Mouse (Mus musculus): ENCODE data around the gene Fam168b. TPM values are rescaled to one million over a fixed set of nuclear protein-coding genes. Genes with fewer than 3 reads are reported as not detected.

The Fam168b gene
- 349 and 383 TPM in 2 replicates for polyA plus RNA-seq (2012)

DNA sequence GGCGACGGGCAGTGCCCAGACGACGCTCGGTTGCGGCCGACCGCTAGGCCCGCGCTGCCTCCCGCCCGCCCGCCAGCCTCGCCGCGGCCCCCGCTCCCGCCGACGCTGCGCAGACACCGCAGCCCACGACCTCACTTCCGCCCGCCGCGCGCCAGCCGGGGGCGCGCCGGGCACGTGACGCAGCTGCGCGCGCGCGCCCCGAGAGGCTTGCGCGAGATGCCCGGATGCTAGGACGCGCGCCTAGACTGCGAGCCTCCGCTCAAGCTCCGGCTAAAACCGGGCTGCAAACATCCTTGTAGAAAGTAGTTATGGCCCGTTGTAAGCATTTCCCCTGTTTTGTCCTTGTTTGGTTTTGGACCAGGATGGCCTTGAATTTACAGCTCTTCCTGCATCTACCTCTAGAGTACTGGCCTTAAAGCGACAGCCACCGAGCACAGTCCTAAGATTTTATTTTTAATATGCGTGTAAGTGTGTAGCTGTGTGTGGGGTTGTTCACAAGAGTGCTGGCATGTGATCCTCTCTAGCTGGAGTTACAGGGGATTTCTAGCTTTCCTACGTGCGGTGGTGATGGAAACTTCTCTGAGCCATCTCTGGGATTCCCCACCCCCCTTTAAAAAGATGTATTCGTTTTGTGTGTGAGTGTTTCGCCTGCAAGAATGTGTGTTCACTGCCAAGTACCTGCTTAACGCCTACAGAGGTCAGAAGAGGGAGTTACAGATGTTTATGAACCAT is at the start of gene Fam168b:
Fam168b (minus strand) TSS at position 179 of the 732 bp plus-strand sequence.
- no peak for TF ChIP-seq GATA1 (IDR thresholded peaks at IDR 0.05; ENCODE audit: low read length)

DNA sequence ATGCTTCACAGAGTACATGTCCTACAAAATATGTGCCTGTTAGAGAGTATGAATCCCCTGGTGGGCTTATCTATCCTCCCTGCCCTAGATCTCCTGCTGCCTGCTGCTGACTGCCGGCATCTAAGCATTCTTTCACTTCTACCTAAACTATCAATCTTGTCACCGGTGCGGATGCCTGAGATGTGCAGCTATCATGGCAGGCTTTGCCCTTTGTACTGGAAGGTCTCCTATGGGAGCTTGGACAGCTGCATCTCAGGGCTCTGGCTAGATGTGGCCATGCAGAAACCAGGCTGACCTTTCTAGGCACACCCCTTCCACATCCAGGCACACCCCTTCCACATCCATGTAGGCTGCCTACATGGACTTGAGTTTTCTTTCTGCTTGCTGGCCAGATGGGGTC is 49.6 kb upstream of the Fam168b start:
- TF ChIP-seq GATA1 (IDR thresholded peaks at IDR 0.05; ENCODE audit: low read length): no peak

DNA sequence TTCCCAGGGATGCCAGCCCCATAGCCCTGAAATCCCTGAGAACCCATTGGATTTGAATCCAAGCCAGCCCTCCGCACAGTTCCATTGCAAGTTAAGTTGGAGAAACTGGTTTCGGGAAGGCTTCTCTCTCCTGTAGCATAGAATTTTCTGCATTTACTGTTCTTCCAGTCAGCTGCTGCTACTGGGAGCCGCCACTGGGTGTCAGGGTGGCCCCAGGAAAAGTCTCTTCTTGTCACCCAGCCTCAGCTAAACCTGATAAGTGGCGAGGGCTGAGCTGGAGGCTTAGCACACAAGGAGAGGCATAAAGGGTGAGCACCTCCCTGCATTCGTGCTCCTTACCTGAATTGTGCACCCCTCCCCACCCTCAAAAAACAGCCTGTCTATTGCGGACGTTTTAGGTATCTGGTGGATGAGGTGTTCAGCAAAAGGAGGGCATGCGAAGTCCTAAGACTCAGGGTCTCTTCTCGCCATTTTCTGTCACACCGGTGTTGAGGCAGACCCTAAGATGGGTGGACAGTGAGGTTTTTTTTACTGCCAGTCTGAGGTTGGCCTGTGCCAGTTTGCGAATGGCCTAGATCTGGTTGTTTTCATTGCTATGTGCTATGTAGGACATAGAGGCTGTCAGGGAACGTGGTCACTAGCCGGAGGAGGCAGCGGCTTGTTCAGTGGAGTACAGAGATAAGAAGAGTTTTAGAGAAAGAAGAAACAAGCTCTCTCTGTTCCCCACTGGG is 48.9 kb upstream of the Fam168b start:
- TF ChIP-seq GATA1 (IDR thresholded peaks at IDR 0.05; ENCODE audit: low read length): no peak

DNA sequence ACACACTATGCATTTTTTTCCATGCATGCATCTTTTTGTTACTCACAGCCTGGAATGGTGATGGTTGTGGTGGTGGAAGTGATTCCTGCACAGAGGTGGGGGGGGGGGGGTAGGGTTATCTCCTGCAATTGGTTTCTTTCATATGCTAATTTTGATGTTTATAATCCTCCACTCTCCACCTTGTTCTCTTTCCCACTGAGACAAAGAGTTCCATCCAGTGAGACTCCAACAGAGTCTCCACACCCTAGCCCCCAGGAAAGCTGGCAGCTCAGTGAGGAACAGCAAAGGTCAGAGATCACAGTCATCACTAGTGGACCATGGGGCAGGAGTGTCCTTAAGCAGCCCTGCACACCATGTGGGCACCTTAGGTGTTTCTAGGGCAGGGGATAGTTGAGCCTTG is 40.9 kb upstream of the Fam168b start:
- TF ChIP-seq GATA1 (IDR thresholded peaks at IDR 0.05; ENCODE audit: low read length): no peak

DNA sequence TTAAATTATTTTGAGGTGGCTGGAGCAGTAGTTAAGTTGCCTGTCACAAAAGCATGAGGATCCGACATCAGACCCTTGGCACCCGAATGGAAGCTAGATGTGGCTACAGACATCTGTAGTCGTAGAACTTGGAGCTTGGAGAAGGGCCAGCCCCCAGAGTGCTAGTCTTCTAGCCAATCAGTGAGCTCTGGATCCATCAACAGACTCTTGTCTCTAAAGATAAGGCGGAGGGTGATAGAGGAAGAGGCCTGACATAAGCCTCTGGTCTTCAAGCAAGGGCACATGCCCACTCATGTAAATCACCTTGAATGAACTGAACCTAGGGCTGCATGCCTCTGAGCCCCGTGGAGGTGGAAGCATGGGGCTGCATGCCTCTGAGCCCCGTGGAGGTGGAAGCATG is 36.7 kb upstream of the Fam168b start:
- no peak for TF ChIP-seq GATA1 (IDR thresholded peaks at IDR 0.05; ENCODE audit: low read length)

DNA sequence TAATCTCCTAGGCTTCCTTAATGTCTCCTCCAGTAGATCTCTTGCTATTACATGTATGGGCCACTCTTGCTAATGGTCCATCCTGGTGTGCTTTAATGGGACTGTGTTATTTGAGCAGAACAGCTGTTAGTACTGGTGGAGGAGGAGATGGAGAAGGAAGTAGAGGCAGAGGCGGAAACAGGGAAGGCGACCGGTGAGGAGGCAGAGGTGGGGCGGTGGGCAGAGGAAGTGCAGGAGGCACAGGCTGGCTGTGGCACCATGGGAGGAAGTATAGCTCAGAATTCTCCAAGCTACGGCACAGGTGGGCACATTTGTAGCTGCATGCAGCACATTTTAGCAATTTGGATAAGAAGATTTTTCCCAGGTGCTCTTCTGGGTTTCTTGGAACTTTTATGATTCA is 30.7 kb upstream of the Fam168b start:
- no peak for TF ChIP-seq GATA1 (IDR thresholded peaks at IDR 0.05; ENCODE audit: low read length)

DNA sequence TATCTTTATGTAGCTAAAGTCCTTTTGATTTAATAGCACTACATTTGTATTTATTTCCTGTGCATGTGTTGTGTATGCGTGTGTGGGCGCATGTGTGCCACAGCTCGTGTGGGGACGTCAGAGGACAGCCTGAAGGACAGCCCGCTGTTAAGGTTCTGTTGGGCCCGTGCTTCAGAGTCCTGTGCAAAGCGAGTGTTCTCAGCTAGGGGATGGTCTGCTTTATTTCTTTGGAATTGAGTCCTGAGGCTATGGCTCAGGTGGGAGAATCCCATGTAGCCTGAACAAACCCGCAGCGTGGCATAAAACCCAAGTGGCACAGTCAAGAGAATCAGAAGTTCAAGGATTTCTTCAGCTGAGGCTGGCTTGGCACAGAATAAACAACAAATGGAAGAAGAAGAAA is 28.3 kb upstream of the Fam168b start:
- TF ChIP-seq GATA1 (IDR thresholded peaks at IDR 0.05; ENCODE audit: low read length): no peak

DNA sequence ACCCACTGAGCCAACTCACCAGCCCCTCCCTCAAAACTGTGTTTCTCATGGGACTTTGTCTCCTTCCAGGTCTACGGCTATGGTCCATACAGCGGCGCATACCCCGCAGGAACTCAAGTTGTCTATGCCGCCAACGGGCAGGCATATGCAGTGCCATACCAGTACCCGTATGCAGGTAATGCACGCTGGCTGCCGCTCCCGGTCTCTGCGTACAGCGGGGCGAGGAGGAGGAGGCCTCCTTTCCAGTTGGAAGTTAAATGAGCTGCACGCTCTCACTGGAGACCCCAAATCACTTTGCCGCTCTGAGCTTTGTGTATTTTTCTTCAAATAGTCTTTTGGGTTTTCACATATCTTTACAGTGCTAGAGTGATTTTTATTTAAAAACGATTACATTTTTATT is 26.4 kb upstream of the Fam168b start:
- TF ChIP-seq GATA1 (IDR thresholded peaks at IDR 0.05; ENCODE audit: low read length): no peak

DNA sequence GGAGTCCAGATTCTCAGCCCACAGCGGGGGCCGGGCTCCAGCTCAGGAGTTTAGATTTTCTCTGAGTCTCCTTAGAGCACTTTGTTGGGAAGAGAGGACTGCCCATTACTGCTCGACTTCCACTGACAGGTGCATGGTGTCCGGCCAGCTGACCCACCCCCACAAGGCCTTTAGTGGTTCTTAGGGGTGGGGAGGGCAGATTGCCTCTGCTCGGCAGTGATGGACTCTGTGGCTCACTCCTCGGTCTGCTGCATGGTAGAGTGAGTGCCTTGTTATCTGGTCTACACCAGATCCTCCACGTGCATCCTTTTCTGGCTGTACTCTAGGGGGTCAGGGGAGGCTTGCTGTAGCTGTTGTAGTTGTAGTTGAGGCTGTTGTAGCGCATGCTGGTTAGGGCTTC is 25.5 kb upstream of the Fam168b start:
- TF ChIP-seq GATA1 (IDR thresholded peaks at IDR 0.05; ENCODE audit: low read length): no peak

DNA sequence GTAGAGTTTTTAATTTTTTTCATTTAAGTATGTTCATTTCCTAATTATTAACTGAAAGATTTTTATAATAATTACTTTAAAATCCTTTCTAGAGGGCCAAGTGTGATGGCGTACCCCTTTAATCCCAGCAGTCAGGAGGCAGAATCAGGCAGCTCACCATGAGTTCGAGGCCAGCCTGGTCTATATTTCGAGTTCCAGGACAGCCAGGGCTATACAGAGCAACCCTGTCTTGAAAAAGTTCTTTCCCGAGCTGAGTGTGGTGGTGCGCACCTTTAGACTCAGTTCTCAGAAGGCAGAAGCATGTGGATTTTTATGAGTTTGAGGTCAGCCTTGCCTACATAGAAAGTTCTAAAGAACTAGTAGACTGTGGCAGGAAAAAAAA is 24.7 kb upstream of the Fam168b start:
- TF ChIP-seq GATA1 (IDR thresholded peaks at IDR 0.05; ENCODE audit: low read length): no peak

DNA sequence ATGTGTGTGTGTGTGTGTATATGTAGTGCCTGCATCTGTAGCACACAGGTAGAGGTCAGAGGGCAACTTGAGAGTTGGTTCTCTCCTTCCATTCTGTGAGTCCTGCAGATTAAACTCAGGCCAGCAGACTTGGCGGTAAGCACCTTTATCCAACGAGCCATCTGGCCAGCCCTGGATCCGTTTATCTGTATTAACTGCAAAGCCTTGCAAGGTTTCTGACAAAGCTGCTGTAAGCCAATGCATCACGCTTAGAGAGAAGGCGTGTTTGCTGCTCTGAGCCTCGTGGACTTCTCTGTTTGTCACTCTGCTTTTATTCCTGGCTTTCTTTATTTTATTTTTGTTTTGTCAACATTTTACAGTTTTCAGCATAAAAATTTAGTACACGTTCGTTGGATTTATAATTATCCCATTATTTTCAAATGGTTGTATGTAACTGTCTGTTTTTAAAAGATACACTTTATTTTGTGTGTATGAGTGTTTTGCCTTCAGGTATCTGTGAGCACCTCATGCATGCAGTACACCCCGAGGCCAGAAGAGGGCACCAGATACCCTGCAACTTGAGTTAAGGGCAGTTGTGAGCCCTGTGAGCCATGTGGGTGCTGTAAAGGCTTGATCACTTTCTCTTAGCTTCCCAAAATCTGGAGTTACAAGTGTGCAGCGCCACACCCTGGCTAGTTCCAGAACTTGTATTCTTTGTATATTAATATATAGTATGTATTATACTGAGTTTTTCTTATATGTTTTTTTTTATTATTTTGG is 24.1 kb upstream of the Fam168b start:
- TF ChIP-seq GATA1 (IDR thresholded peaks at IDR 0.05; ENCODE audit: low read length): no peak

DNA sequence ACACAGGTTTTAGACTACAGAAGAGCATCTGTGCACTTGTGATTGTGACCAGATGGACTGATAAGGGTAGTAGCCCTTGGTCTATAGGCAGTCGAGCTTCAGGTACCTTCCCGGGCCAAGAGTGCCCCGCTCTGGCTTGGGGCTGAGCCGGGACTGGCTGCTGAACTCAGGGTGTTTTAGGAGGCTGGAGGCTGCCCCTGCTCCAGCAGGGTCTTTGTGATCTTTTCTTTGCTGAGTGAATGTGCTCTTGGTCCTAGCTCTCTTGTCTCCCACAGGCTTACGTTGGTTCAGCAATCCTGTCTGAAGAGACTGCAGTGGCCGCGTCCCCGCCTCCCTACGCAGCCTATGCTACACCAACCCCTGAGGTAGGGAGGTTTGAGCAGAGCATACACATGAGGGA is 23.0 kb upstream of the Fam168b start:
- no peak for TF ChIP-seq GATA1 (IDR thresholded peaks at IDR 0.05; ENCODE audit: low read length)

DNA sequence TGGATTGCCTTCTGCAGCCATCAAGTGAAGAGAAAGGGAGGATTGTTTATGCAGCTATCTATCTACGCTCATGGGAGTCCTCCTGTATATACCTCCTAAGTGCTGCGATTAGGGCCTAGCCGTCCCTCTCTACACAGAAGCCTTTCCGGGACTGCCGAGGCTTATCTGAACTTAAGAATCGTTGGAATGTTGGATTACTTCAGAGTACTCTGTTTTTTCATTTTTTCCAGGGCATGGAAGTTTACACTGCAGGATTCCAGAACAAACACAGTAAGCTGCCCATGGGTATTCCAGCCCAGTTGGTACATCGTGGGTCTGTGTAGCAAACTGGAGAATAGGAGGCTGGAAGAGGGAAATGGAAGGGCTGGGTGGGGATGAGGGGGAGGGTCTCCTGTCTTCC is 21.4 kb upstream of the Fam168b start:
- TF ChIP-seq GATA1 (IDR thresholded peaks at IDR 0.05; ENCODE audit: low read length): no peak

DNA sequence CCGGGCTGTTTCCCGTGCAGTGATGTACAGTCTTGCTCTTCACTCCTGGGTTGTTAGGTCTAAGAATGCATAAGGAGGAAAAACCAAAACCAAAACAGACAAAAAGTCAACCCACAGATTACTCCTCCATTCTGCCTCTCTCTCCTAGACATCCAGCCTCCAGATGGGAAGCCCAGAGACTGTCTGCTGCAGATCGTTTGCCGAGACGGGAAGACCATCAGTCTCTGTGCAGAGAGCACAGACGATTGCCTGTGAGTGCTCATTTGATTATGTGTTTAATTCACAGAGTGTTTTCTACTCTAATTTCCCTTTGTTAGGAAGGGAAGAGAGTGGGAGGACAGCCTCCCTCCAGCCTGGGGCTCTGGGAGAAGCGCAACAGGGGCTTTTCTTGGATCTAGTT is 20.5 kb upstream of the Fam168b start:
- no peak for TF ChIP-seq GATA1 (IDR thresholded peaks at IDR 0.05; ENCODE audit: low read length)

DNA sequence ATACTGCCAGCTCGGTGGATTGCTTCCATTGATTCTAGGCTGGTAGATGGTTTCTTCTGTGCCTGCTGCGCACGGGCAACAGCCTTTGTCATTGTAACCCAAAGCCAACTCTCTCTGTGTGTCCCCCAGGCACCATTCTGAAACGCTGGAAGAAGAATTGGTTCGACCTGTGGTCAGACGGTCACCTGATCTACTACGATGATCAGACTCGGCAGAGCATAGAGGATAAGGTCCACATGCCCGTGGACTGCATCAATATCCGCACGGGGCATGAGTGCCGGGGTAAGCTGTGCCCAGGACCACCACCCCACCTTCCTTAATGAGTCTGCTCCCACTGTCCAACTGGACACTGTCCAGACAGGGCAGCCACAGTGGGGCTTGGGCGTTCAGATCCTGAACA is 20.0 kb upstream of the Fam168b start:
- no peak for TF ChIP-seq GATA1 (IDR thresholded peaks at IDR 0.05; ENCODE audit: low read length)

DNA sequence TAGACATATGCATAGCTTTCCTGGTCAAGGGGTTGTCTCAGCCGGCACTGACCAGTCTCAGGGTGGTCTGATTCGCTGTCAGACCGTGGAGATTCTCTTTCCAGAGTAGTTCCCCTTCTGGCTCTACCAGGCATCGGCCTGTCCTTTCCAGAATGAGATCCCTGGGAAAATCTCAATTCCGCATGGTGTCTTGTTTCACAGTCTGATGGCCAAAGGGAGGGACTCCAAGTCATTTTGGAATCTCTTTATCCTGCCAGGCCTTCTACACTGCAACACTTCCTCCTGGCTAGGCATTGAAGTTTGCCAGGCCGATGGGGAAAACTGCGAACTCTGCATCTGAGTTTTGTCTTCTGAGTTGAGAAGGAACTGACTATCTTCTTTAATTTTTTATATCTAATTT is 17.3 kb upstream of the Fam168b start:
- no peak for TF ChIP-seq GATA1 (IDR thresholded peaks at IDR 0.05; ENCODE audit: low read length)

Measured in G1E-ER4 (cell line).